Mouse (Mus musculus) small intestine, adult 2 months (tissue): ENCODE measurements around the gene Cln3.

Source experiments
- CTCF ChIP-seq: fragments of 200-500 bp; IDR thresholded peaks from 2 replicates; pipeline ENCODE4 v1.5.1; 2012; ENCODE audit warnings: low read depth, mild to moderate bottlenecking, control low read depth, inconsistent platforms, low read length, moderate library complexity, mixed read lengths; ENCODE audit not compliant: insufficient replicate concordance, insufficient read length; ENCODE audit errors: extremely low read depth
- POLR2A ChIP-seq: fragments of 200-500 bp; IDR thresholded peaks from 2 replicates; pipeline ENCODE4 v1.6.1; 2012; ENCODE audit warnings: low read depth, mild to moderate bottlenecking, control low read depth, inconsistent platforms, low read length, moderate library complexity

DNA sequence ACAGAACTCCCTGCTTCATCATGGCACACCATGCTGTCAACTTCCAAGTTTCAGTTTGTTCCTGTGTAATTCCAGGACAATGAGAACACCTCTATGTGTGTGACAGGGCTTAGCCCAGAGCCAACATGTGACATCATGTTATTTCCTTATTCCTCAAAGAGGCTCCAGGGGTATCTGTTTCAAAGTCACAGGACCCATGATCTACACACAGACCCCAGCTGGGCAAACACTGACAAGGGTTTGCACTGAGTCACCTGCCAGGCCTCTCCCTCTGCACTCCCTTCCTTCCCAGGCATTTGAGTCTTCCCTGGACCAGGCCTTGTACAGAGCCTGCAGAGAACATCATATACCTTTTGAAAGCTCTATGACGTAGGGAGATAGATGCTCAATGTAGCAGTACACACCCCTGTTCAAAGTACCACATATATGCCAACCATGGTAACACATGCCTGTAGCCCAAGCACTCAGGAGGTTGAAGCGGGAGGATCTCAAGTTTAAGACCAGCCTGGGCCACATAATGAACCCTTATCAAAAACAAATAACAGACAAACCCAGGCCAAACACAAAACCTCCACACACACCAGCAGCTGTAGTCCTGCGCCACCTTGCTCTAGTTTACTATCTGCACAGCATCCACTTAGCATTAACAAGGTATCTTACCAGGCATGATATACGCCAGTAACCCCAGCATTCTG, 45.4 kb upstream of the Cln3 start, which contains the start of gene Nupr1:
- TF ChIP-seq POLR2A: no peak
- TF ChIP-seq CTCF: no peak
